8 mouse cellular contexts compared by ENCODE assay signal in genomic region chr1:152956221-152956620, GRCm38 (mm10). TPM values are rescaled to one million over a fixed set of nuclear protein-coding genes. Genes with fewer than 3 reads are reported as not detected.
A peak's percentile ranks its signal among the peaks of the same experiment; 100 is the strongest.
DNase-seq lines count a peak whose midpoint lies in the region; ATAC-seq and TF ChIP-seq lines count a peak whose summit lies in the region.

No protein-coding gene starts in this region.

- TF ChIP-seq CTCF in ES-Bruce4 (IDR thresholded peaks at IDR 0.05; ENCODE audit: low read depth, low read length) = no peak
- no peak for TF ChIP-seq CTCF in heart, postnatal 0 days (IDR thresholded peaks at IDR 0.05; ENCODE audit: low read depth)
- TF ChIP-seq CTCF in lung, postnatal 0 days (IDR thresholded peaks at IDR 0.05) = no peak

- peak overlapping the region; percentile 61 for H3K4me2 ChIP-seq in heart, postnatal 0 days (ENCODE audit: low read depth, low read length)
- peak overlapping the region; percentile 55 for H3K4me2 ChIP-seq in lung, postnatal 0 days (replicated peaks; ENCODE audit: low read depth, low read length)

- H3K36me3 ChIP-seq in ES-Bruce4 (ENCODE audit: control insufficient read depth, insufficient read depth, low read length, poor library complexity, severe bottlenecking) = no peaks in the 10 kb centered on the region
- H3K36me3 ChIP-seq in forebrain, embryonic 10.5 days (replicated peaks) = no peaks in the 10 kb centered on the region
- no peaks in the 10 kb centered on the region for H3K36me3 ChIP-seq in heart, postnatal 0 days (replicated peaks; ENCODE audit: control insufficient read depth, insufficient read depth, low read length)
- H3K36me3 ChIP-seq in lung, postnatal 0 days (ENCODE audit: insufficient read depth, low read length) = no peaks in the 10 kb centered on the region

- peak overlapping the region; percentile 73 for H3K4me3 ChIP-seq in ES-Bruce4 (ENCODE audit: low read depth, low read length)
- peak overlapping the region; percentile 62 for H3K4me3 ChIP-seq in forebrain, embryonic 10.5 days
- H3K4me3 ChIP-seq in heart, postnatal 0 days (ENCODE audit: low read depth, low read length) = peak overlapping the region; percentile 36; the same call in 1 of the 2 replicates
- H3K4me3 ChIP-seq in lung, postnatal 0 days (ENCODE audit: low read depth, low read length) = peak overlapping the region; percentile 30; the same call in 1 of the 2 replicates

- no peaks in the 10 kb centered on the region for H3K4me1 ChIP-seq in ES-Bruce4 (ENCODE audit: control insufficient read depth, insufficient read depth, low read length)
- H3K4me1 ChIP-seq in forebrain, embryonic 10.5 days = peaks cover 18% of the 10 kb centered on the region
- H3K4me1 ChIP-seq in heart, postnatal 0 days (ENCODE audit: control insufficient read depth, insufficient read depth) = peaks cover 6% of the 10 kb centered on the region; the same call in 1 of the 2 replicates
- no peaks in the 10 kb centered on the region for H3K4me1 ChIP-seq in lung, postnatal 0 days (ENCODE audit: insufficient read depth, low read depth, low read length)

- no peak overlapping the region for H3K27ac ChIP-seq in ES-Bruce4 (ENCODE audit: insufficient read depth, low read length)
- no peak overlapping the region for H3K27ac ChIP-seq in forebrain, embryonic 10.5 days
- H3K27ac ChIP-seq in heart, postnatal 0 days (ENCODE audit: low read depth) = no peak overlapping the region
- no peak overlapping the region for H3K27ac ChIP-seq in lung, postnatal 0 days (ENCODE audit: low read length)

- TF ChIP-seq EP300 in ES-Bruce4 (IDR thresholded peaks at IDR 0.05; ENCODE audit: insufficient read depth, low read depth, low read length) = 0 out of 2 replicates have a peak, but pooled peaks have one; percentile 12
- TF ChIP-seq EP300 in heart, postnatal 0 days (IDR thresholded peaks at IDR 0.05; ENCODE audit: low read depth) = no peak
- TF ChIP-seq EP300 in lung, postnatal 0 days (IDR thresholded peaks at IDR 0.05) = no peak

- TF ChIP-seq POLR2A in ES-Bruce4 (IDR thresholded peaks at IDR 0.05; ENCODE audit: insufficient read depth, low read length) = no peak

- DNase-seq in c-Kit-positive CD71-negative TER-119-negative erythroid progenitor cells, embryonic 14.5 days (ENCODE audit: low read depth) = peak; percentile 45
- DNase-seq in forebrain, embryonic 10.5 days (ENCODE audit: extremely low spot score, low spot score) = peak; percentile 63
- peak; percentile 37 for DNase-seq in heart, postnatal 0 days (ENCODE audit: low spot score)
- peak; percentile 87 for DNase-seq in kidney, postnatal 10 days
- DNase-seq in lung, postnatal 0 days (ENCODE audit: low spot score) = peak; percentile 67
- DNase-seq in retina, postnatal 1 day = peak; percentile 78

- H3K9me3 ChIP-seq in ES-Bruce4 (replicated peaks; ENCODE audit: control insufficient read depth, insufficient read depth, low read length, poor library complexity, severe bottlenecking) = no peaks in the 10 kb centered on the region
- H3K9me3 ChIP-seq in forebrain, embryonic 10.5 days = no peaks in the 10 kb centered on the region
- no peaks in the 10 kb centered on the region for H3K9me3 ChIP-seq in heart, postnatal 0 days (replicated peaks; ENCODE audit: control insufficient read depth, low read length)
- no peaks in the 10 kb centered on the region for H3K9me3 ChIP-seq in lung, postnatal 0 days (ENCODE audit: low read length)

- H3K27me3 ChIP-seq in ES-Bruce4 (ENCODE audit: control insufficient read depth, insufficient read depth, low read length, poor library complexity, severe bottlenecking) = 0 out of 2 replicates have a peak, but pooled peaks cover 3% of the 10 kb centered on the region
- peaks cover 52% of the 10 kb centered on the region for H3K27me3 ChIP-seq in forebrain, embryonic 10.5 days (ENCODE audit: poor library complexity, severe bottlenecking)
- H3K27me3 ChIP-seq in heart, postnatal 0 days (ENCODE audit: control insufficient read depth, insufficient read depth, low read length) = peaks cover 38% of the 10 kb centered on the region
- peaks cover 18% of the 10 kb centered on the region for H3K27me3 ChIP-seq in lung, postnatal 0 days (replicated peaks; ENCODE audit: insufficient read depth, low read length)

- peak; percentile 86 for ATAC-seq in heart, postnatal 0 days (ENCODE audit: insufficient read depth, low read depth)
- ATAC-seq in lung, postnatal 0 days = peak; percentile 85
- ATAC-seq in inflammation-experienced regulatory T-cells, adult 6 months = no peak

- 7% methylated on average over 14 of the region's 14 CpGs for WGBS in forebrain, embryonic 10.5 days
- 6% methylated on average over 14 of the region's 14 CpGs for WGBS in heart, postnatal 0 days
- WGBS in lung, postnatal 0 days = 7% methylated on average over 14 of the region's 14 CpGs

- peak overlapping the region; percentile 20; the same call in 1 of the 2 replicates for H3K9ac ChIP-seq in ES-Bruce4 (ENCODE audit: low read depth, poor library complexity, severe bottlenecking)
- no peak overlapping the region for H3K9ac ChIP-seq in heart, postnatal 0 days (replicated peaks; ENCODE audit: low read depth, low read length)
- no peak overlapping the region for H3K9ac ChIP-seq in lung, postnatal 0 days (replicated peaks; ENCODE audit: low read depth)

RNA-seq across cellular contexts. Expression of gene Nmnat2, which starts 1.4 kb away (rescaled TPM):
- polyA plus RNA-seq in ES-Bruce4 (2011; ENCODE audit: insufficient read depth, insufficient read length, low read depth, missing spikeins) = 31.1 and 35.6 TPM in 2 replicates
- polyA plus RNA-seq in forebrain, embryonic 10.5 days (2016; fragmentation: Nextera tagmentation; extraction: Ambion mirVana) = 8.0 and 8.7 TPM in 2 replicates
- total RNA-seq in heart, postnatal 0 days (2014; rRNA removed; ENCODE audit: low replicate concordance) = 0.15 and 0.69 TPM in 2 replicates
- 0.47 and 0.57 TPM in 2 replicates for polyA plus RNA-seq in heart, postnatal 0 days (2015; fragmentation: Nextera tagmentation; extraction: Ambion mirVana)
- 4.5 and 4.8 TPM in 2 replicates for polyA plus RNA-seq in lung, postnatal 0 days (2015; fragmentation: Nextera tagmentation; extraction: Ambion mirVana)
- 1 to 10 TPM in 2 of 3 experiments, under 1 TPM in 1; 0.34 to 4.1 (median 1.1) TPM for polyA plus RNA-seq in inflammation-experienced regulatory T-cells, adult 6 months (2017; shearing (Covaris generic))

RNA-seq across cellular contexts. Expression of gene Smg7, which starts 53.8 kb away (rescaled TPM):
- polyA plus RNA-seq in ES-Bruce4 (2011; ENCODE audit: insufficient read depth, insufficient read length, low read depth, missing spikeins) = 144 and 156 TPM in 2 replicates
- 38.0 and 40.3 TPM in 2 replicates for polyA plus RNA-seq in forebrain, embryonic 10.5 days (2016; fragmentation: Nextera tagmentation; extraction: Ambion mirVana)
- 30.9 and 46.0 TPM in 2 replicates for total RNA-seq in heart, postnatal 0 days (2014; rRNA removed; ENCODE audit: low replicate concordance)
- 12.5 and 13.5 TPM in 2 replicates for polyA plus RNA-seq in heart, postnatal 0 days (2015; fragmentation: Nextera tagmentation; extraction: Ambion mirVana)
- 14.4 and 14.9 TPM in 2 replicates for polyA plus RNA-seq in lung, postnatal 0 days (2015; fragmentation: Nextera tagmentation; extraction: Ambion mirVana)
- 10 to 100 TPM; 34.6 to 43.5 (median 38.8) TPM for polyA plus RNA-seq in inflammation-experienced regulatory T-cells, adult 6 months (2017; shearing (Covaris generic))

Comparison
In these comparisons a context has a peak if more than half of its experiments do, and no peak if none do; other contexts are left out.
1. DNase-seq: peak in every context shown above with its lines; median percentile 87 in kidney, postnatal 10 days; 78 in retina, postnatal 1 day; 67 in lung, postnatal 0 days; 63 in forebrain, embryonic 10.5 days; 45 in c-Kit-positive CD71-negative TER-119-negative erythroid progenitor cells, embryonic 14.5 days; 37 in heart, postnatal 0 days.